Comparison of ENCODE assay signal across 7 mouse cellular contexts in genomic region chr9:44708429-44708765, GRCm38 (mm10). TPM values are rescaled to one million over a fixed set of nuclear protein-coding genes. Genes with fewer than 3 reads are reported as not detected.
A peak's percentile ranks its signal among the peaks of the same experiment; 100 is the strongest.
DNase-seq lines count a peak whose midpoint lies in the region; ATAC-seq lines count a peak whose summit lies in the region.

No protein-coding gene starts in this region.

- no peaks in the 10 kb centered on the region for H3K27me3 ChIP-seq in embryonic facial prominence, embryonic 13.5 days
- H3K27me3 ChIP-seq in heart, embryonic 10.5 days (ENCODE audit: insufficient read depth, poor library complexity, severe bottlenecking), result peaks cover 10% of the 10 kb centered on the region
- H3K27me3 ChIP-seq in lung, embryonic 16.5 days (ENCODE audit: control insufficient read depth, insufficient read depth, low read depth, low read length), result no peaks in the 10 kb centered on the region

- peaks cover 28% of the 10 kb centered on the region for H3K4me1 ChIP-seq in embryonic facial prominence, embryonic 13.5 days
- H3K4me1 ChIP-seq in heart, embryonic 10.5 days, result peaks cover 29% of the 10 kb centered on the region
- peaks cover 19% of the 10 kb centered on the region for H3K4me1 ChIP-seq in lung, embryonic 16.5 days (replicated peaks; ENCODE audit: control insufficient read depth, insufficient read depth, low read length)

- peak overlapping the region; percentile 72 for H3K4me2 ChIP-seq in embryonic facial prominence, embryonic 13.5 days
- H3K4me2 ChIP-seq in lung, embryonic 16.5 days (ENCODE audit: low read depth, low read length), result peak overlapping the region; percentile 85

- DNase-seq in adrenal gland, postnatal 10 days, result peak; percentile 93
- peak; percentile 85 for DNase-seq in heart, embryonic 10.5 days (ENCODE audit: low spot score)
- DNase-seq in kidney, adult 8-10 months, result peak; percentile 83 to 84
- DNase-seq in ovary, postnatal 14 days (ENCODE audit: low spot score), result peak; percentile 80
- DNase-seq in urinary bladder, postnatal 36 days (ENCODE audit: low spot score in 2 of 2), result peak; percentile 75 to 85

- no peaks in the 10 kb centered on the region for H3K9me3 ChIP-seq in embryonic facial prominence, embryonic 13.5 days
- no peaks in the 10 kb centered on the region for H3K9me3 ChIP-seq in heart, embryonic 10.5 days
- no peaks in the 10 kb centered on the region for H3K9me3 ChIP-seq in lung, embryonic 16.5 days (ENCODE audit: control insufficient read depth, low read length)

- peak overlapping the region; percentile 72 for H3K9ac ChIP-seq in embryonic facial prominence, embryonic 13.5 days
- H3K9ac ChIP-seq in lung, embryonic 16.5 days (ENCODE audit: low read length), result peak overlapping the region; percentile 68

- ATAC-seq in embryonic facial prominence, embryonic 13.5 days (ENCODE audit: insufficient number of reproducible peaks, insufficient read depth, low FRiP score, low TSS enrichment, low read depth), result peak; percentile 80
- peak; percentile 91 for ATAC-seq in lung, embryonic 16.5 days (ENCODE audit: low read depth)

- H3K4me3 ChIP-seq in embryonic facial prominence, embryonic 13.5 days, result peak overlapping the region; percentile 45
- peak overlapping the region; percentile 55 for H3K4me3 ChIP-seq in heart, embryonic 10.5 days
- peak overlapping the region; percentile 58 for H3K4me3 ChIP-seq in lung, embryonic 16.5 days (ENCODE audit: low read length)

- H3K36me3 ChIP-seq in embryonic facial prominence, embryonic 13.5 days, result peaks cover 75% of the 10 kb centered on the region
- peaks cover 82% of the 10 kb centered on the region for H3K36me3 ChIP-seq in heart, embryonic 10.5 days
- peaks cover 17% of the 10 kb centered on the region for H3K36me3 ChIP-seq in lung, embryonic 16.5 days (ENCODE audit: control insufficient read depth, insufficient read depth, low read length)

- 3% methylated on average over 24 of the region's 24 CpGs for WGBS in embryonic facial prominence, embryonic 13.5 days
- WGBS in heart, embryonic 10.5 days, result 5% methylated on average over 24 of the region's 24 CpGs
- WGBS in lung, embryonic 16.5 days, result 6% methylated on average over 19 of the region's 24 CpGs

- peak overlapping the region; percentile 80 for H3K27ac ChIP-seq in embryonic facial prominence, embryonic 13.5 days
- peak overlapping the region; percentile 48 for H3K27ac ChIP-seq in heart, embryonic 10.5 days
- H3K27ac ChIP-seq in lung, embryonic 16.5 days (ENCODE audit: low read length), result peak overlapping the region; percentile 47; the same call in 1 of the 2 replicates

RNA-seq across cellular contexts. Expression of gene Phldb1, which starts 26.6 kb away (rescaled TPM):
- total RNA-seq in adrenal gland, postnatal 10 days (2021), result 10 to 100 TPM; 54.5 to 63.9 TPM
- 37.9 and 38.0 TPM in 2 replicates for polyA plus RNA-seq in embryonic facial prominence, embryonic 13.5 days (2015; fragmentation: Nextera tagmentation; extraction: Ambion mirVana)
- polyA plus RNA-seq in heart, embryonic 10.5 days (2016; fragmentation: Nextera tagmentation; extraction: Ambion mirVana), result 29.1 and 34.7 TPM in 2 replicates
- 26.4 and 28.1 TPM in 2 replicates for polyA plus RNA-seq in lung, embryonic 16.5 days (2015; fragmentation: Nextera tagmentation; extraction: Ambion mirVana)

RNA-seq across cellular contexts. Expression of gene Treh, which starts 35.4 kb away (rescaled TPM):
- total RNA-seq in adrenal gland, postnatal 10 days (2021), result not detected
- polyA plus RNA-seq in embryonic facial prominence, embryonic 13.5 days (2015; fragmentation: Nextera tagmentation; extraction: Ambion mirVana), result 0.73 TPM in 1 of 2 replicates, not detected in the other
- polyA plus RNA-seq in heart, embryonic 10.5 days (2016; fragmentation: Nextera tagmentation; extraction: Ambion mirVana), result not detected in 2 replicates
- not detected in 2 replicates for polyA plus RNA-seq in lung, embryonic 16.5 days (2015; fragmentation: Nextera tagmentation; extraction: Ambion mirVana)

RNA-seq across cellular contexts. Expression of gene Arcn1, which starts 59.2 kb away (rescaled TPM):
- total RNA-seq in adrenal gland, postnatal 10 days (2021), result 100 to 1,000 TPM; 138 to 150 TPM
- polyA plus RNA-seq in embryonic facial prominence, embryonic 13.5 days (2015; fragmentation: Nextera tagmentation; extraction: Ambion mirVana), result 192 and 213 TPM in 2 replicates
- 159 and 167 TPM in 2 replicates for polyA plus RNA-seq in heart, embryonic 10.5 days (2016; fragmentation: Nextera tagmentation; extraction: Ambion mirVana)
- 190 and 201 TPM in 2 replicates for polyA plus RNA-seq in lung, embryonic 16.5 days (2015; fragmentation: Nextera tagmentation; extraction: Ambion mirVana)

RNA-seq across cellular contexts. Expression of gene Ift46, which starts 59.3 kb away (rescaled TPM):
- 10 to 100 TPM; 73.0 to 87.7 TPM for total RNA-seq in adrenal gland, postnatal 10 days (2021)
- 137 and 149 TPM in 2 replicates for polyA plus RNA-seq in embryonic facial prominence, embryonic 13.5 days (2015; fragmentation: Nextera tagmentation; extraction: Ambion mirVana)
- 77.2 and 84.8 TPM in 2 replicates for polyA plus RNA-seq in heart, embryonic 10.5 days (2016; fragmentation: Nextera tagmentation; extraction: Ambion mirVana)
- polyA plus RNA-seq in lung, embryonic 16.5 days (2015; fragmentation: Nextera tagmentation; extraction: Ambion mirVana), result 99.1 and 112 TPM in 2 replicates

Comparison
In these comparisons a context has a peak if more than half of its experiments do, and no peak if none do; other contexts are left out.
1. Peak in every context shown above with its lines: DNase-seq, ATAC-seq, H3K4me3 ChIP-seq and H3K27ac ChIP-seq.